Mouse (Mus musculus) midbrain, embryonic 11.5 days (tissue): Measurements from ENCODE around the gene 2310033P09Rik. TPM values are rescaled to one million over a fixed set of nuclear protein-coding genes. Genes with fewer than 3 reads are reported as not detected.
"Not testable (repeated sequence)": the region's sequence is repeated elsewhere in the genome, so short reads cannot be mapped to it uniquely, and the experiment has no call there.

Experiments used
- ATAC-seq: fragments of 200-750 bp; cut with Nextera tagmentation; 2 replicates; pipeline ENCODE4 v1.8.0; 2017; ENCODE audit warnings: moderate TSS enrichment, moderate library complexity; ENCODE audit not compliant: low FRiP score
- DNase-seq: peaks from one replicate; pipeline ENCODE4 v3.0.0; 2015; ENCODE audit warnings: low spot score; ENCODE audit errors: missing footprints
- H3K27ac ChIP-seq: fragments of 300-500 bp; sonication (generic); 2 replicates; pipeline ENCODE4 v1.5.1; 2014; ENCODE audit warnings: low read depth, low read length
- H3K27me3 ChIP-seq: fragments of 300-500 bp; sonication (generic); 2 replicates; pipeline ENCODE4 v1.6.1; 2014; ENCODE audit warnings: mild to moderate bottlenecking, low read length, moderate library complexity, mixed read lengths; ENCODE audit not compliant: control insufficient read depth, insufficient read depth
- H3K36me3 ChIP-seq: fragments of 300-500 bp; sonication (generic); 2 replicates; pipeline ENCODE4 v1.6.1; 2014; ENCODE audit warnings: mild to moderate bottlenecking, low read length, moderate library complexity, mixed read lengths; ENCODE audit not compliant: control insufficient read depth, insufficient read depth
- H3K4me1 ChIP-seq: fragments of 300-500 bp; sonication (generic); 2 replicates; pipeline ENCODE4 v1.6.1; 2014; ENCODE audit warnings: low read length; ENCODE audit not compliant: control insufficient read depth, insufficient read depth
- H3K4me2 ChIP-seq: fragments of 300-500 bp; sonication (generic); 2 replicates; pipeline ENCODE4 v1.6.1; 2014; ENCODE audit warnings: mild to moderate bottlenecking, moderate library complexity
- H3K4me3 ChIP-seq: fragments of 300-500 bp; sonication (generic); 2 replicates; pipeline ENCODE4 v1.5.1; 2014; ENCODE audit warnings: low read depth, low read length
- H3K9ac ChIP-seq: fragments of 300-500 bp; sonication (generic); 2 replicates; pipeline ENCODE4 v1.6.1; 2014; ENCODE audit warnings: low read length
- H3K9me3 ChIP-seq: fragments of 300-500 bp; sonication (generic); 2 replicates; pipeline ENCODE4 v1.6.1; 2016; ENCODE audit warnings: low read length; ENCODE audit not compliant: control insufficient read depth
- WGBS: fragments of 180-500 bp; shearing (Covaris S2); extraction: QIAGEN DNeasy Blood & Tissue Kit; methylation state at CpG from one replicate; pipeline ENCODE4 v1.1.7; 2014; 5-methylcytosine and 5-hydroxymethylcytosine counted together
- polyA plus RNA-seq: library from polyadenylated mRNA; unstranded; fragments of >200 nt; fragmentation: Nextera tagmentation; extraction: Ambion mirVana; gene quantifications from 2 replicates; pipeline ENCODE4 v1.2.1, GENCODE M21; 2014

The 2310033P09Rik gene
- polyA plus RNA-seq, 1 experiment from 2014 or later = 42.0 TPM

DNA sequence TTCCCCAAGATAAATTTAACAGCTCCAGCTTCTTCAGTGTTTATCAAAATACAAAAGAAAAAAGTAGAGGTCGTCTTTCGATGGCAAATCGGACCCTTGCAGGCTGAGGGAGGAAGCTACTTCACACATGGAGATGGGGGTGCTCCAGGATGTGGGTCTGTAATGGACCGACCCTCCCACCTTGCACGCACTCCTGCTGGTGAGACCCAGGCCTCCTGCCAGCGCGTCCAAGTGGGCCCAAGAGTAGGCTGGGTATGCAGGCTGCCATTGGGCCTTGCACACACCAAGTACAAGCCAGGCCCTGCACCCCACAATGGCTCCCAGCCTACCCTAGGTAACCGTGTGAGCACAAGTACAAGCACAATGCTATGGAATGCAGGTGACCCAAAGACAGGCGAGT, 3.4 kb downstream of the 2310033P09Rik start:
- DNase-seq, H3K9ac ChIP-seq, H3K9me3 ChIP-seq, H3K4me3 ChIP-seq, H3K27ac ChIP-seq, H3K27me3 ChIP-seq, H3K4me2 ChIP-seq, ATAC-seq: not testable (repeated sequence)
- WGBS = 92% methylated on average over 9 of the region's 9 CpGs
- peaks cover 19% of the 10 kb centered on the region for H3K4me1 ChIP-seq
- peaks cover 12% of the 10 kb centered on the region for H3K36me3 ChIP-seq

DNA sequence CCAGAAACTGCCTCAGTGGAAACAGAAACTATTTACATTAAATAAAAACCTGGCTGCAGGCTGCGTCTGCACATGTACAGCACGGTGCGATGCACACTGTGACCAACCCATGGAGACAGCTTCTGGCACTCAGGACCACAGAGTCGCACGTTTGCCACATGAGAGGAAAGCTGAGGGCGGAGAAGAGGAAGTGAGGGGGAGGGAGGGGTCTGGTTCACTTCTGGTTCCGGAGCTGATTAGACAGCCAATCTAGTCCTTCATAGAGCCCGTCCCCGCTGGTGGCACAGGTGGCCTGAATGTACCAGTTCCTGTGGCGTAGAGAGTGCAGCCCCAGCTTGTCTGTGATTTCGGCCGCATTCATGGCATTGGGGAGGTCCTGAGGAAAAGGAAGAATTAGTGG, 4.2 kb downstream of the 2310033P09Rik start:
- 88% methylated on average over 12 of the region's 12 CpGs for WGBS
- H3K9me3 ChIP-seq, H3K27ac ChIP-seq, H3K4me3 ChIP-seq, H3K27me3 ChIP-seq, ATAC-seq, DNase-seq, H3K4me2 ChIP-seq, H3K9ac ChIP-seq: not testable (repeated sequence)
- H3K36me3 ChIP-seq = peaks cover 12% of the 10 kb centered on the region
- H3K4me1 ChIP-seq = peaks cover 19% of the 10 kb centered on the region

DNA sequence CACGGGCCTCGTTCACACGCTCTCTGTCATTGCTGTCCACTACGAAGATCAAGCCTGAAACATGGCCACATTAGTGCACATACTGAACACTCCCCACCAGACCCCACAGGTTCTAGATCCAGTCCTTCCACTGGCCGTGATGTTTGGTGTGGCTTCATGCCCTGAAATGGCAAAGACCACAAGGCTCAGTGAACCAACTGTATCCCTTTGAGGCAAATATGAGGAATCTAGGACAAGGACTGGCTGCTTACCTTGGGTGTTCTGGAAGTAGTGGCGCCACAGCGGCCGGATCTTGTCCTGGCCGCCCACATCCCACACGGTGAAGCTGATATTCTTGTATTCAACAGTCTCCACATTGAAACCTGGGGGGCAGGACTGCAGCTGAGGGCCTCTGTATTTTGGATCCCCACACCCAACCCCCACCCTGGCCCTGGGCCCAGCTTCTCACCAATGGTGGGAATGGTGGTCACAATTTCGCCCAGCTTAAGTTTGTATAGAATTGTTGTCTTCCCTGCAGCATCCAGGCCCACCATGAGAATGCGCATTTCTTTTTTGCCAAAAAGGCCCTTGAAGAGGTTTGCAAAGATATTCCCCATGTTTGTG, 4.9 kb downstream of the 2310033P09Rik start:
- Histone ChIP-seq H3K4me3 (no peak overlapping the region), H3K27ac (no peak overlapping the region), H3K9ac (no peak overlapping the region), H3K27me3 (no peaks in the 10 kb centered on the region), H3K4me1 (peaks cover 14% of the 10 kb centered on the region), H3K36me3 (peaks cover 12% of the 10 kb centered on the region), H3K9me3 (no peaks in the 10 kb centered on the region), H3K4me2 (no peak overlapping the region)
- ATAC-seq (no peak), DNase-seq (no peak)
- 92% methylated on average over 12 of the region's 12 CpGs for WGBS

DNA sequence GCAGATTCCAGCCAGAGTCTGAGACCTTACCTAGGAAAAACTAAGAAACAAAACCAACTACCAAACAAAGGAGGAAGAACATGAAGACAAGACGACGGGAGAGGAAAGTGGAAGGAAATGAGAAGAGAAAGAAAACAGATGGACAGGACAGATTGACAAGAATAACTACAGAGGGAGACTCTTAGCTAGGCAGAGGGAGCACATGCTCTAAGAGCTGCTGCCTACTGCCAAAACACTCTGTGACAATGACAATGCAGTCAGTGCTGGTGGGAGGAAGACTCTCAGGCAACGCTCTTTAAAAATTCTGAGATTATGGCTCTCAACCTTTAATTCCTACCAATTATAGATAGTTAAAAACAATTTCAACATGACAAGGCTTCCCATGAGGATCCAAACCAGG, 8.8 kb downstream of the 2310033P09Rik start:
- Histone ChIP-seq H3K4me3 (no peak overlapping the region), H3K36me3 (0 out of 2 replicates have a peak, but pooled peaks cover 2% of the 10 kb centered on the region)

DNA sequence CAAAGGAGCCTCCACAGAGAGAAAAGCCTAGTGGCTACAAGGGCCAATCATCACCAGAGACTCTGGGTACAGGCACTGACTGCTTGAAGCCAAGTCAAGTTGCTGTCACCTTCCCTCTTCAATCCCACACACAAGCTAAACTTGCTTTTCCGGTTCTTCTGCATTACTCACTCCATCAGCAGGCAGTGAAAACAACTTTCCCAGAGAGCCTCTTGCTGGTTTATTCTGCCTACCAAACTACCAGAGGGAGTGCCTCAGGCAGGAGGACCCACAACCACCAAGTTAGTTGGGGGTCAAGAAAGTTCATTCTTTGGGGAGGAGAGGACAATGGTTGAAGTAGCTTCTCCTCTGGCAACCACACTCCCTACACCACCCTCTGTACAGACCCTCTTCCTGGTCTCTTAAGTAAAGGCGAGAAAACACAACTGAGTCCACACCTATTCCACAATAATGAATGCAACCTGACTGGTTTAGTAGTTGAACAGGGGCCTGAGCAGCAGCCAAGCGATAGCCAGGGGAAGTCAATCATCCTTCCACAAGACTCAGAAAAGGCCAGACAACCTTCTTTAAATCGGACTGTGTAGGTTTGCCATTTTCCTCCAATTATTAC, 10.4 kb downstream of the 2310033P09Rik start:
- DNase-seq (no peak), ATAC-seq (no peak)
- H3K27ac ChIP-seq = no peak overlapping the region
- no peak overlapping the region for H3K4me3 ChIP-seq
- no peaks in the 10 kb centered on the region for H3K4me1 ChIP-seq
- no peak overlapping the region for H3K9ac ChIP-seq
- H3K36me3 ChIP-seq = 0 out of 2 replicates have a peak, but pooled peaks cover 2% of the 10 kb centered on the region
- no peak overlapping the region for H3K4me2 ChIP-seq
- 87% methylated on average over 4 of the region's 4 CpGs for WGBS
- H3K9me3 ChIP-seq = no peaks in the 10 kb centered on the region
- H3K27me3 ChIP-seq = no peaks in the 10 kb centered on the region

More for the DNA sequence above, 8.8 kb downstream of the 2310033P09Rik start:
- Histone ChIP-seq H3K9ac (no peak overlapping the region), H3K4me1 (no peaks in the 10 kb centered on the region), H3K9me3 (no peaks in the 10 kb centered on the region), H3K27ac (no peak overlapping the region), H3K4me2 (no peak overlapping the region), H3K27me3 (no peaks in the 10 kb centered on the region)
- 91% methylated on average over 3 of the region's 3 CpGs for WGBS
- DNase-seq (no peak), ATAC-seq (no peak)

DNA sequence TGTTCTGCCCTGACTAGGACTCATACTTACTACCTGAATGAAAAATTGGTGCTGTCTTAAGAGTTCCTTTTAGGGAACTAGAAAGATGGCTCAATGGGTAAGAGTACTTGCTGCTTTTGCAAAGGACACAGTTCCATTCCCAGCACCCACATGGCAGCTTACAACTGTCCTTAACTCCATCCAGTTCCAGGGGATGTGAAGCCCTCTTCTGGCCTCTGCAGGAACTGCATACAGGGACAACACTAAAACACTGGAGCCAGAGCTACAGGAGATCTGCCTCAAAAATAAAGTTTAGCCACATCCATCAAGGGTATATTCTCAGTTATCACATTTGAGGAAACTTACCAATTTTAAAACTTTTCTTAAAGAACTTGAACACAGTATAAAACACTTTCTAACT, 10.9 kb downstream of the 2310033P09Rik start:
- no peak overlapping the region for H3K4me3 ChIP-seq
- no peaks in the 10 kb centered on the region for H3K9me3 ChIP-seq
- no peak overlapping the region for H3K27ac ChIP-seq
- H3K27me3 ChIP-seq = no peaks in the 10 kb centered on the region
- 0 out of 2 replicates have a peak, but pooled peaks cover 2% of the 10 kb centered on the region for H3K36me3 ChIP-seq
- DNase-seq = no peak
- H3K4me2 ChIP-seq = no peak overlapping the region
- no peak overlapping the region for H3K9ac ChIP-seq
- no peaks in the 10 kb centered on the region for H3K4me1 ChIP-seq
- no peak for ATAC-seq

DNA sequence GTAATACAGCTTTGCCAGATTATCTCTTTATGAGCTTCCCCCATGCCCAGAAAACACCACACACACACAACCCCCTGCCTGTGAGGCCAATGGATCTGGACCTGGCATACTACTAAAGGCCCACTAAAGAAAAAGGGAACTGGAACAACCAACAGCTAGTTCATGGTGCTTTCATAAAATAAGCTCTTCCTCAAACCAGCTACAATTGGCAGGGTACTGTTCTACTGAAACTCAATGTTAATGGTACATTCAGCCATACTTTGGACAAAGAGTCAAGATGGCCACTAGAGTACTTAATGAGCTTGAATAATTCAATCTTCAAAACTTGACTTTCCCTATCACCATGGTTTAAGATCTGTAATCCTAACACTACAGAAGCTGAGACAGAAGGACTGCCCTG, 13.5 kb downstream of the 2310033P09Rik start:
- H3K27ac ChIP-seq = no peak overlapping the region
- H3K27me3 ChIP-seq = no peaks in the 10 kb centered on the region
- H3K9ac ChIP-seq = no peak overlapping the region
- H3K4me2 ChIP-seq = no peak overlapping the region
- H3K4me1 ChIP-seq = peaks cover 18% of the 10 kb centered on the region
- no peaks in the 10 kb centered on the region for H3K9me3 ChIP-seq
- DNase-seq (no peak), ATAC-seq (no peak)
- H3K36me3 ChIP-seq = 0 out of 2 replicates have a peak, but pooled peaks cover 2% of the 10 kb centered on the region
- no peak overlapping the region for H3K4me3 ChIP-seq

DNA sequence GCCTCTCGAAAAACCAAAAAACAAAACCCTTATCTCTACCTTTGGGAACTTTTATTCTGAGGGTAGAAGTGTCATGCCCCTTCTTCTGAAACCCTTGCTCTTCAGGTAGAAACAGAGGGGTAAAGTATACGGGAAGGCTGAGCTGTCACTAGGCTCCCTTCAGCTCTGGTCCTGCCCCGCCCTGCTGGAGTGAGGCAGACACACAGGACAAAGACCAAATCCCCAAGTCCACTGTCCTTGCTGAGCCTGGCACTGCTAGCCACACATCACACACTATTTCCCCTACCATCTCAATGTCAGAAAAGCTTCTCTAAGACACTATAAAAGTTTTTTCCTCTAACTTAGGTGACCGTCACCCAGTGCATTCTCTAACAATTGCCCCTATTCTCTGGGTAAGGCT, 14.2 kb downstream of the 2310033P09Rik start:
- DNase-seq = no peak
- WGBS = 87% methylated on average over 4 of the region's 4 CpGs
- Histone ChIP-seq H3K9ac (no peak overlapping the region), H3K27me3 (no peaks in the 10 kb centered on the region), H3K4me2 (no peak overlapping the region), H3K4me1 (peaks cover 23% of the 10 kb centered on the region), H3K27ac (no peak overlapping the region), H3K4me3 (no peak overlapping the region), H3K36me3 (0 out of 2 replicates have a peak, but pooled peaks cover 2% of the 10 kb centered on the region), H3K9me3 (no peaks in the 10 kb centered on the region)
- no peak for ATAC-seq

DNA sequence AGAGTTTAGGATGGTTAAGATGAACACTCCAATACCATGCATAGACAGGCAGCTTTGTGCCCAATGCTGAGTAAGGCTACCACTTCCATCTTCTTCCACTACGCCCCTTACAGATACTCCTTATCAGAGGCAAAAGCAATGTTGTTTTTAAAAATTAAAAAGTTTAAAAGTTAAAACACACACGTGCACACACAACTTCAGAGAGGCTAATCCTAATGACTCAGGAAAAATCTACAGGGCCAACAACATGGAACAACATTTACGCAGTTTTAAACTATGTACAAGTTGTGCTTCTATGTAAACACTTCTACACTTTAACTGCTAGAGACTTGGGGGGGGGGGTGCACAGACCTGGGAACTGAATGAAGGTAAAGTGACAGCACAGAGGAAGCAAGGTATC, 15.9 kb downstream of the 2310033P09Rik start:
- no peak overlapping the region for H3K9ac ChIP-seq
- 0 out of 2 replicates have a peak, but pooled peaks cover 2% of the 10 kb centered on the region for H3K36me3 ChIP-seq
- H3K4me1 ChIP-seq = peaks cover 29% of the 10 kb centered on the region
- H3K27ac ChIP-seq = no peak overlapping the region
- no peak for DNase-seq
- H3K4me2 ChIP-seq = no peak overlapping the region
- no peaks in the 10 kb centered on the region for H3K9me3 ChIP-seq
- ATAC-seq = no peak
- H3K27me3 ChIP-seq = no peaks in the 10 kb centered on the region
- WGBS = 95% methylated on average over 3 of the region's 3 CpGs
- no peak overlapping the region for H3K4me3 ChIP-seq
